Mouse (Mus musculus) ovary, adult 10 weeks (tissue): Measurements from ENCODE around the gene Fam167b. TPM values are rescaled to one million over a fixed set of nuclear protein-coding genes. Genes with fewer than 3 reads are reported as not detected.

Source experiments
- polyA plus RNA-seq: library from polyadenylated mRNA; stranded (reverse); fragments of 350-450 nt; fragmentation: Illumina TruSeq; extraction: RNeasy Lipid Tissue Mini Kit (QIAGEN cat#74804); gene quantifications from one replicate; pipeline ENCODE4 v1.2.3, GENCODE M21; 2014

Fam167b gene
- 0.94 TPM for polyA plus RNA-seq

DNA sequence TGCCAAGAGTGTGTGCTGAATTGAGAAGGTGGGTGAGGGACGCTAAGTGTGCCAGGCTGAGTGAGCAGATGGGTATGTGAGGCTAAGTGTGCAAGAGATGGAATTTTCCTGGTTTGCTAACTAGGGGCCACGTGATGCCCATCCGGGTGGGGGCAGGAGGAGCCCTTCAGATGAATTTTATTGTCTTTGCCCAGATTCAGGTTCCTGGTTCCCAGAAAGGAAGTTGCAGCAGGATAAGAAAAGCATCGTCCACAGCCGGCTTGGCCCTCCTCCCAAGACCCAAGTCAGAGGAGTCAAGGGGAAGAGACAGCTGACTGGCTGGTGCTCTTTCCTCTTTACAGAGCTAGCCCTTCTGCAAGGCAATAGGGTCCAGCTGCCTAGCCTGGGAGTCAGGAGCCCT, at the start of gene Fam167b:
Gene Fam167b, minus strand, starts transcription at position 84 of the 400 bp plus-strand sequence.

DNA sequence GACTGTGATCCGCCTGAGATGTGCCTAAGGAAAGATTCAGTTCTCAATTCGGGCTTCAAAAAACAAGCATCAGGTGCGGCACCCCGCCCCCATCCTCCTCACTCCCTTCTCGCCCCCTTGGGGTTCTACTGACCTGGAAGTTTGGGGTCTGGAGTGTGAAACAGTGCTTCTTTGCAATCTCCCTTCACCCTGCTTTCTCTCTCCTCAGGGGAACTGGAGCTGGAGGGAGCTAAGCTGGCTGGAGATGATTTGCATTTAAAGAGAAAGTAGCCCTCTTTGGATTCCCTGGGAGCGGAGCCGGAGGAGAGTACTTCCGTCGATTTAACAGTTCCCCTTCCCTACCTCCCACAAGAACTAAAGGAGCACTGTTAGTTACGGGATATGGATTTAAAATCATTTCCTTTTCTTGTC, 45.3 kb upstream of the Fam167b start, which contains the start of gene Ccdc28b:
Gene Ccdc28b, minus strand, starts transcription at position 267 of the 411 bp plus-strand sequence.

DNA sequence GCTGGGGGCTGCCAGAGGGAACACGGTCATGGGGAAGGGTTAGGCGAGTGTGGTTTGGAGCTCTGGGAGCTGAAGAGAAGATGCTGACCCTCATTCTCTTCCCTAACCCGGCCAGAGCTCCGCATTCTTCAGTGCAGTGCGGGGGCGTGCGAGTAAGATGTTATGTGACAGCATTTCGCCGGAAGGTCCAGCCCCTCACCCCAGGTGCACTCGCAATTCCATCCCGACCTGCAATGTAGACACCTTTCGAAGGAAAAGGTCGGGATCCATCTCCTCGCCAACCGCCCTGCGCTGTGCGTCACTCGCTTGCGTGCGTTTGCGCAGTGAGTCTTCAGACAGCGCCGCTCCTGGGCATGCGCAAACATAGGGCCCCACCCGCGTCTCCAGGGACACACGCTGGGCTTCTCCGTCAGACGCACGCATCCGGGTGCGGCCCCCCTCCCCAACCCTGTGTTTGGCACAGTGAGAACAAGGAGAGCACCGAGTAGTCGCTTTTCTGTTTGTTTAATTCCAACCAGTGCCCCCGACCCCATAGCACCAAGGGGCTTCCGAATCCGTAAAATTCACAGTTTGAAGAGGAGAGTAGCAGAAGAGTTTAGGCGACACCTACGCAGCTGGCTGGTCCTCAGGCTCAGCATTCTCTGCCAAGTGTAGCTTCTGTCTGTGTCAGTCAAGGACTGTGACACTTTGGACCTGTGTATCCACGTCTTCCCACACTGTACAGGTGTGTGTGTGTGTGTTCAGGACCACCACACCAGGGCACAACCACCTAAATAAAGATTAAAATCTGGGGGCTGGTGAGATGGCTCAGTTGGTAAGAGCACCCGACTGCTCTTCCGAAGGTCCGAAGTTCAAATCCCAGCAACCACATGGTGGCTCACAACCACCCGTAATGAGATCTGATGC, 40.7 kb upstream of the Fam167b start, which contains the start of gene Iqcc:
Gene Iqcc, minus strand, starts transcription at position 314 of the 906 bp plus-strand sequence.

DNA sequence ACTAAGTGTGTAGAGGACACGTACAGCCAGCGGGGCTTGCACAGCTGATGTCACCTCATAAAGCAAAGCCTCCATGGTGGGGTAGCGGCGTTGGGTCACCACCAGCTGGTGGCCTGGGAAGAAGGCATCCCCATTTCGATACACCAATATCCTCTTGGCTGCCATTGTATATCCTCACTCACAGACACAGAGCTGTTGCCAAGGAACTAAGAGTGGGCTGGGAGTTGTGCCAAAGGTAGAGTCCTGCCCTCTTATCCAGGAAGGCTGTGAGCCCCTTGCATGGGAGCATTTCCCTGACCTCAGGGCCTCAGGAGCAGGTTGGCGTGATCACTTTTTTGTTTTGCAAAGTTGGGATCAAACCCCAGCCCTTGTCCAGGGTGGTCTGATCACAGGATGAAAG, 35.7 kb upstream of the Fam167b start, which contains the start of gene Dcdc2b:
Gene Dcdc2b, minus strand, starts transcription at position 165 of the 400 bp plus-strand sequence.

DNA sequence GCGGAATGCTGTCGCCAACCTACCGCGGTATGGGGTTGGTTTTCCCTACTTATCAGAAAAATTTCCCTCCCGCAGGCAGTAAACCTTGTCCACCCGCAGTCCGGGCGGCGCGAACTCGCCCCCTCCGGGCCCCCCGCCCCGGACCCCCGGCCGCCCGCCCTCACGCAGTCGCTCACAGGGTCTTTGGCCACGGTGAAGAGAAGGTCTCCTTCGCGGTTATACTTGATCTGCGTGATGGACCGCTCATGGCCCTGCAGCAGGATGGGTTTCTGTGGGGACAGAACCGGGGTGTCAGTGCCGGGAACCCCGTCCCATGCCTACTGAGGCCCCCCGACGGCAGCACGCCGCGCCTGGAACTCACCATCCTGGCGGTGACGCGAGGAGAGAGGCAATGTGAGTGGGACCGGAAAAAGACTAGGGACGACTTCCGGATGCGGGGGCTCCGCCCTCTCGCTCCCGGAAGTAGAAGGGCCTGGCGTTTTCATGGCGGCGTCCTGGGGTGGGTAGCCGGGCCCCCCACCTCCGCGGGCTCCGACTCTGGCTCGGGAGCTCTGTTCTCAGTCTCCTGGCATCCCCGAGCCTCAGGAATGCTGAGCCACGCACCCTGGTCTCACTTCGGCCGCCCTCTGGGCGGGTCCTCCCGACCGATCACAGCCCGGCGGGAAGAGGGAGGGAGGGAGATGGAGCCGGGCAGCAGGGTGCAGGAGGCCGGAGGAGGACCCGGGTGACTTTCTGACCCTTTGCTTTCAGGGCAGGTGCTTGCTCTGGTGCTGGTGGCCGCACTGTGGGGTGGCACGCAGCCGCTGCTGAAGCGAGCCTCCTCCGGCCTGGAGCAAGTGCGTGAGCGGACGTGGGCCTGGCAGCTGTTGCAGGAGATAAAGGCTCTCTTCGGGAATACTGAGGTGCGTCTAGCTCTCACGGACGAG, 22.1 kb upstream of the Fam167b start, which contains the start of the genes Eif3i and Tmem234:
Gene Eif3i, minus strand, starts transcription at position 416 of the 926 bp plus-strand sequence.
Gene Tmem234, plus strand, starts transcription at position 436 of the 926 bp plus-strand sequence.

DNA sequence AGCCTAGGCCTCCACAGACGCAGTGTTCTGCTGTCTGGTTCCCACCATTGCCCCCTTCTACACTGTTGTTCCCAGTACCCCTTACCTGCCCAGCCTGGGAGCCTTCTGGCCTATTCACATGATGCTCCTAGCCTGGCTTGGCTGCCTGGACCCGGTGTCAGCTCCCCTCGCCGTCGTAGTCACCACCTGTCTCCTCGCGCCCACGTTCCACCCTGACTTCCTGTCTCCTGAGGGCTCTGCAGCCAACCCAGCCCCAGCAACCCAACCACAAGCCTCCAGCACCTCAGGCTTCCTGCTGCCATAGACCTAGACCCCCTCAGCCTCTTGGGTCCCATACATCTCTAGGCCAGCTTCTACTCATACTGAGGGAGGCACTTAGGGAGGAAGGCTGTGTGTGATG, 4.9 kb downstream of the Fam167b start, which contains the start of gene Lck:
Gene Lck, minus strand, starts transcription at position 212 of the 400 bp plus-strand sequence.

DNA sequence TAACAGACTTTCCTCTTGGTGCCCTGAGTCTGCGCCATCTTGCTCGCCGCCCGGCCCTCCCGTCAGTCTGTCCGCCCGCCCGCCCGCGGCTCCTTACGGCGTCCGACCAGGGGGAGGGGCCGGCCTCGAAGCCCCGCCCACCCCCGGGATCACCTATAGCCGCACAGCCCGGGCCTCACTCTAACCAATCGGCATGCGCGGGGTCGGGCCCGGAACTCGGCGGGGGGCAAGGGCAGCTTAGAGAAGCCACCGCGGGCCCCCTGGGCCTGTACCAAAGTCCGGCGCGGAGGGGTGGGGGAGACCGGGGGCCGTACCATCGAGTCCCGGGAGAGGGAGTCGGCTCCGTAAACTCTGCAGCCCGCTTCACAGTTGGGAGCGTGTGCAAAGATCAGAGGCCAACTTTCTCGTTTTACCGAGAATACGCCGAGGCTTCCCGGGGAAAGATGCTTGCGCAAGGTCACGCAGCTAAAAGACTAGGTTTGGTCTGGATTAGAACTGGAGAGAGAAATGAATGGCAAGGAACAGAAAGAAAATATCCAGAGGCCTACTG, 35.7 kb downstream of the Fam167b start, which contains the start of gene Hdac1:
Gene Hdac1, minus strand, starts transcription at position 122 of the 550 bp plus-strand sequence.

Other genes with a start within 250 kb of the Fam167b start
- 398 TPM for gene Rbbp4, start 243.2 kb downstream of the Fam167b start, polyA plus RNA-seq
- 116 TPM for gene Zbtb8os, start 242.9 kb downstream of the Fam167b start, polyA plus RNA-seq
- gene Zbtb8a, start 200.4 kb downstream of the Fam167b start, polyA plus RNA-seq, result 4.2 TPM
- gene Zbtb8b, start 137.7 kb downstream of the Fam167b start, polyA plus RNA-seq, result 18.5 TPM
- 8.4 TPM for gene Bsdc1, start 117.0 kb downstream of the Fam167b start, polyA plus RNA-seq
- gene Tssk3, start 87.5 kb downstream of the Fam167b start, polyA plus RNA-seq, result not detected
- not detected for gene Fam229a, start 87.4 kb downstream of the Fam167b start, polyA plus RNA-seq
- gene Marcksl1, start 65.0 kb downstream of the Fam167b start, polyA plus RNA-seq, result 220 TPM
- 51.0 TPM for gene Hdac1, start 35.8 kb downstream of the Fam167b start, polyA plus RNA-seq
- 0.66 TPM for gene Lck, start 4.9 kb downstream of the Fam167b start, polyA plus RNA-seq
- gene Eif3i, start 22.1 kb upstream of the Fam167b start, polyA plus RNA-seq, result 20.0 TPM
- gene Tmem234, start 22.1 kb upstream of the Fam167b start, polyA plus RNA-seq, result 29.8 TPM
- gene Dcdc2b, start 35.7 kb upstream of the Fam167b start, polyA plus RNA-seq, result not detected
- 4.9 TPM for gene Iqcc, start 40.5 kb upstream of the Fam167b start, polyA plus RNA-seq
- 4.1 TPM for gene Ccdc28b, start 45.4 kb upstream of the Fam167b start, polyA plus RNA-seq
- gene Txlna, start 62.5 kb upstream of the Fam167b start, polyA plus RNA-seq, result 20.1 TPM
- 60.3 TPM for gene Kpna6, start 94.2 kb upstream of the Fam167b start, polyA plus RNA-seq
- 0.43 TPM for gene Tmem39b, start 118.3 kb upstream of the Fam167b start, polyA plus RNA-seq
- gene Khdrbs1, start 163.8 kb upstream of the Fam167b start, polyA plus RNA-seq, result 354 TPM
- 2,436 TPM for gene Ptp4a2, start 232.7 kb upstream of the Fam167b start, polyA plus RNA-seq